ENCODE assay signal across 24 mouse cellular contexts in genomic region chrX:141149705-141150104, GRCm38 (mm10).
DNase-seq lines count a peak whose midpoint lies in the region; ATAC-seq and TF ChIP-seq lines count a peak whose summit lies in the region.
"Had no signal": no experiment of that assay in that cellular context is flagged by ENCODE, and none has a peak within 500 bp of the region (broad histone marks: within the 10 kb centered on the region; RNA-seq: fewer than 3 reads in every experiment).

No protein-coding gene starts in this region.

- no peaks in the 10 kb centered on the region for H3K36me3 ChIP-seq in kidney, adult 2 months (ENCODE audit: control insufficient read depth, insufficient read depth, low read length)
- H3K36me3 ChIP-seq in MEL (ENCODE audit: control insufficient read depth in 1 of 2, insufficient read depth in 2 of 2, low read length in 2 of 2): no peaks in the 10 kb centered on the region
- H3K36me3 ChIP-seq in embryonic facial prominence, embryonic 10.5 days (replicated peaks): no peaks in the 10 kb centered on the region
- H3K36me3 ChIP-seq: embryonic facial prominence, embryonic 12.5 days; hindbrain, embryonic 13.5 days; limb, embryonic 12.5 days; midbrain, embryonic 13.5 days; neural tube, embryonic 13.5 days had no signal

- WGBS in kidney, adult 2 months: 17% methylated on average over 1 of the region's 1 CpGs
- 60% methylated on average over 1 of the region's 1 CpGs for WGBS in embryonic facial prominence, embryonic 10.5 days

- no peak overlapping the region for H3K9ac ChIP-seq in MEL (ENCODE audit: control insufficient read depth, low read depth, low read length, poor library complexity, severe bottlenecking)
- H3K9ac ChIP-seq: embryonic facial prominence, embryonic 12.5 days; forebrain, embryonic 13.5 days; hindbrain, embryonic 13.5 days; limb, embryonic 12.5 days; midbrain, embryonic 13.5 days; neural tube, embryonic 13.5 days had no signal

- TF ChIP-seq EP300 in MEL (IDR thresholded peaks at IDR 0.05; ENCODE audit: low read depth in 1 of 2, low read length in 2 of 2): no peak

- H3K27ac ChIP-seq in kidney, adult 2 months (ENCODE audit: insufficient read depth, low read depth, low read length): no peak overlapping the region
- H3K27ac ChIP-seq in MEL (ENCODE audit: control insufficient read depth, low read depth, low read length): no peak overlapping the region
- no peak overlapping the region for H3K27ac ChIP-seq in embryonic facial prominence, embryonic 10.5 days (replicated peaks)
- H3K27ac ChIP-seq: embryonic facial prominence, embryonic 12.5 days; forebrain, embryonic 13.5 days; gastrocnemius, adult 2 months; hindbrain, embryonic 13.5 days; limb, embryonic 12.5 days; midbrain, embryonic 13.5 days; neural tube, embryonic 13.5 days had no signal

- DNase-seq in kidney, postnatal 25 days: peak; percentile 13 to 60
- DNase-seq in kidney, adult 2 months: no peak
- peak; percentile 21 for DNase-seq in MEL (ENCODE audit: low read depth, low spot score)
- no peak for DNase-seq in gastrocnemius, postnatal 10 days
- no peak for DNase-seq in embryonic facial prominence, embryonic 10.5 days (ENCODE audit: low spot score)
- DNase-seq: adrenal gland, postnatal 25 days; cerebellum, adult 11 months; cerebellum, postnatal 10 days; gastrocnemius, adult 2 months; kidney, adult 18-20 months; layer of hippocampus, postnatal 36 days; lung, adult 18-20 months; lung, postnatal 10 days; right cerebral cortex, postnatal 4 days; thymus, postnatal 14 days had no signal

- no peak for TF ChIP-seq POLR2A in kidney, adult 2 months (IDR thresholded peaks at IDR 0.05; ENCODE audit: low read depth, low read length)
- TF ChIP-seq POLR2A in MEL (IDR thresholded peaks at IDR 0.05; ENCODE audit: control insufficient read depth in 1 of 2, insufficient read depth in 1 of 2, low read depth in 1 of 2, low read length in 2 of 2, poor library complexity in 1 of 2): no peak

- H3K79me2 ChIP-seq in MEL (ENCODE audit: control insufficient read depth, insufficient read depth, low read length, poor library complexity): no peaks in the 10 kb centered on the region

- TF ChIP-seq CTCF in kidney, adult 2 months (conservative IDR thresholded peaks at IDR 0.05; ENCODE audit: insufficient read depth, insufficient read length, low read depth, low read length): no peak
- no peak for TF ChIP-seq CTCF in MEL (IDR thresholded peaks at IDR 0.05 in 2 of 3, conservative IDR thresholded peaks at IDR 0.05 in 1 of 3; ENCODE audit: control insufficient read depth in 1 of 3, insufficient read depth in 1 of 3, low read depth in 2 of 3, low read length in 3 of 3, poor library complexity in 1 of 3, severe bottlenecking in 1 of 3)

- no peaks in the 10 kb centered on the region for H3K27me3 ChIP-seq in kidney, adult 2 months (replicated peaks; ENCODE audit: control insufficient read depth, insufficient read depth, low read length)
- H3K27me3 ChIP-seq in MEL (ENCODE audit: control insufficient read depth in 1 of 2, insufficient read depth in 2 of 2, low read length in 2 of 2): no peaks in the 10 kb centered on the region
- peaks cover 54% of the 10 kb centered on the region for H3K27me3 ChIP-seq in embryonic facial prominence, embryonic 10.5 days (replicated peaks; ENCODE audit: low read depth, poor library complexity, severe bottlenecking)

- H3K9me3 ChIP-seq in MEL (replicated peaks; ENCODE audit: insufficient read depth, low read length): no peaks in the 10 kb centered on the region
- H3K9me3 ChIP-seq in embryonic facial prominence, embryonic 10.5 days: no peaks in the 10 kb centered on the region
- H3K9me3 ChIP-seq: embryonic facial prominence, embryonic 12.5 days; forebrain, embryonic 13.5 days; hindbrain, embryonic 13.5 days; limb, embryonic 12.5 days; midbrain, embryonic 13.5 days; neural tube, embryonic 13.5 days had no signal

- no peaks in the 10 kb centered on the region for H3K4me1 ChIP-seq in kidney, adult 2 months (ENCODE audit: control insufficient read depth, insufficient read depth, low read length)
- H3K4me1 ChIP-seq in MEL (ENCODE audit: control insufficient read depth in 1 of 2, insufficient read depth in 2 of 2, low read length in 2 of 2): no peaks in the 10 kb centered on the region
- H3K4me1 ChIP-seq in embryonic facial prominence, embryonic 10.5 days: 0 out of 2 replicates have a peak, but pooled peaks cover 5% of the 10 kb centered on the region
- H3K4me1 ChIP-seq: embryonic facial prominence, embryonic 12.5 days; forebrain, embryonic 13.5 days; hindbrain, embryonic 13.5 days; limb, embryonic 12.5 days; midbrain, embryonic 13.5 days; neural tube, embryonic 13.5 days had no signal

- TF ChIP-seq RAD21 in MEL (IDR thresholded peaks at IDR 0.05; ENCODE audit: low read depth, low read length): no peak

- peak; percentile 86 for ATAC-seq in common myeloid progenitor, adult 5-6 weeks (replicated peaks; ENCODE audit: low read depth, poor library complexity, severe bottlenecking)
- ATAC-seq in megakaryocyte progenitor cell, adult 5-6 weeks (replicated peaks; ENCODE audit: poor library complexity): peak; percentile 79

- no peak overlapping the region for H3K4me3 ChIP-seq in kidney, adult 2 months (ENCODE audit: insufficient read depth, low read depth, low read length)
- H3K4me3 ChIP-seq in MEL (ENCODE audit: control insufficient read depth in 1 of 2, insufficient read depth in 1 of 2, low read depth in 2 of 2, low read length in 2 of 2): no peak overlapping the region
- H3K4me3 ChIP-seq in embryonic facial prominence, embryonic 10.5 days: no peak overlapping the region
- H3K4me3 ChIP-seq: embryonic facial prominence, embryonic 12.5 days; erythroblast, embryonic 14.5 days; forebrain, embryonic 13.5 days; gastrocnemius, adult 2 months; hindbrain, embryonic 13.5 days; limb, embryonic 12.5 days; midbrain, embryonic 13.5 days; neural tube, embryonic 13.5 days had no signal

TF ChIP-seq in MEL, 35 proteins besides CTCF, POLR2A, EP300 and RAD21:
- TF ChIP-seq GATA1 (IDR thresholded peaks at IDR 0.05; ENCODE audit: low read depth, low read length) (no peak), E2F4 (IDR thresholded peaks at IDR 0.05; ENCODE audit: borderline replicate concordance, low read depth, low read length) (no peak), UBTF (IDR thresholded peaks at IDR 0.05; ENCODE audit: borderline replicate concordance, insufficient read depth, low read depth, low read length) (no peak), ZNF384 (IDR thresholded peaks at IDR 0.05; ENCODE audit: low read depth, low read length) (no peak), RCOR1 (IDR thresholded peaks at IDR 0.05; ENCODE audit: low read depth, low read length) (no peak), NRF1 (IDR thresholded peaks at IDR 0.05; ENCODE audit: insufficient read depth, low read depth, low read length, poor library complexity, severe bottlenecking) (no peak), SMC3 (IDR thresholded peaks at IDR 0.05; ENCODE audit: low read depth, low read length) (no peak), USF1 (IDR thresholded peaks at IDR 0.05; ENCODE audit: low read depth, low read length) (no peak), MEF2A (IDR thresholded peaks at IDR 0.05; ENCODE audit: extremely low read depth, insufficient replicate concordance, low read depth, low read length, poor library complexity, severe bottlenecking) (no peak), ZKSCAN1 (IDR thresholded peaks at IDR 0.05; ENCODE audit: low read depth, low read length) (no peak), MAX (IDR thresholded peaks at IDR 0.05; ENCODE audit: low read length) (no peak), BHLHE40 (IDR thresholded peaks at IDR 0.05; ENCODE audit: borderline replicate concordance, low read depth, low read length) (no peak), ZMIZ1 (IDR thresholded peaks at IDR 0.05; ENCODE audit: low read depth, low read length) (no peak), KAT2A (conservative IDR thresholded peaks at IDR 0.05; ENCODE audit: low read depth, low read length) (no peak), USF2 (IDR thresholded peaks at IDR 0.05; ENCODE audit: borderline replicate concordance in 1 of 2, insufficient read depth in 1 of 2, low read depth in 1 of 2, low read length in 2 of 2) (no peak), JUND (IDR thresholded peaks at IDR 0.05; ENCODE audit: low read depth, low read length) (no peak)

Comparison
In these comparisons a context has a peak if more than half of its experiments do, and no peak if none do; other contexts are left out.
1. DNase-seq: peak in kidney, postnatal 25 days (2 of 2) and MEL (single experiment); none in kidney, adult 2 months (single experiment), gastrocnemius, postnatal 10 days (single experiment) and embryonic facial prominence, embryonic 10.5 days (single experiment).